Mouse (Mus musculus): Measurements from ENCODE around the gene Zfp663. TPM values are rescaled to one million over a fixed set of nuclear protein-coding genes. Genes with fewer than 3 reads are reported as not detected.

Zfp663 gene
- polyA plus RNA-seq, 1 experiment = not detected

GRCm38 (mm10) chr2:165404951-165405350 lies 36.4 kb upstream of the Zfp663 start:
- 77% methylated on average over 9 of the region's 9 CpGs for WGBS
- DNase-seq = no peak
- Histone ChIP-seq H3K4me3 (replicated peaks; ENCODE audit: insufficient read depth, low read depth, low read length) (no peak overlapping the region), H3K27ac (ENCODE audit: insufficient read depth, low read length) (no peak overlapping the region), H3K27me3 (ENCODE audit: control insufficient read depth, insufficient read depth, low read length) (no peaks in the 10 kb centered on the region), H3K4me1 (ENCODE audit: control insufficient read depth, insufficient read depth, low read length) (0 out of 2 replicates have a peak, but pooled peaks cover 2% of the 10 kb centered on the region)
- no peak for TF ChIP-seq CTCF (IDR thresholded peaks at IDR 0.05; ENCODE audit: borderline replicate concordance, insufficient read depth, low read depth, low read length)
- TF ChIP-seq POLR2A (IDR thresholded peaks at IDR 0.05; ENCODE audit: borderline replicate concordance, insufficient read depth, low read length) = no peak

GRCm38 (mm10) chr2:165398164-165398785 lies 29.7 kb upstream of the Zfp663 start:
- WGBS = 81% methylated on average over 15 of the region's 15 CpGs
- Histone ChIP-seq H3K27ac (ENCODE audit: insufficient read depth, low read length) (no peak overlapping the region), H3K4me1 (ENCODE audit: control insufficient read depth, insufficient read depth, low read length) (no peaks in the 10 kb centered on the region), H3K27me3 (ENCODE audit: control insufficient read depth, insufficient read depth, low read length) (no peaks in the 10 kb centered on the region), H3K4me3 (replicated peaks; ENCODE audit: insufficient read depth, low read depth, low read length) (no peak overlapping the region)
- no peak for DNase-seq
- TF ChIP-seq CTCF (IDR thresholded peaks at IDR 0.05; ENCODE audit: borderline replicate concordance, insufficient read depth, low read depth, low read length) (no peak), POLR2A (IDR thresholded peaks at IDR 0.05; ENCODE audit: borderline replicate concordance, insufficient read depth, low read length) (no peak)

- H3K27me3 ChIP-seq (ENCODE audit: control insufficient read depth, insufficient read depth, low read length) = no peaks in the 10 kb centered on the region
- TF ChIP-seq CTCF (IDR thresholded peaks at IDR 0.05; ENCODE audit: borderline replicate concordance, insufficient read depth, low read depth, low read length) (no peak), POLR2A (IDR thresholded peaks at IDR 0.05; ENCODE audit: borderline replicate concordance, insufficient read depth, low read length) (no peak)
- no peak overlapping the region; the same call in 1 of the 2 replicates for H3K27ac ChIP-seq (ENCODE audit: insufficient read depth, low read length)
- no peaks in the 10 kb centered on the region for H3K4me1 ChIP-seq (ENCODE audit: control insufficient read depth, insufficient read depth, low read length)
- WGBS = 30% methylated on average over 23 of the region's 23 CpGs
- H3K4me3 ChIP-seq (replicated peaks; ENCODE audit: insufficient read depth, low read depth, low read length) = no peak overlapping the region
- DNase-seq = no peak
Observed at GRCm38 (mm10) chr2:165397502-165398163, 29.1 kb upstream of the Zfp663 start.

DNA sequence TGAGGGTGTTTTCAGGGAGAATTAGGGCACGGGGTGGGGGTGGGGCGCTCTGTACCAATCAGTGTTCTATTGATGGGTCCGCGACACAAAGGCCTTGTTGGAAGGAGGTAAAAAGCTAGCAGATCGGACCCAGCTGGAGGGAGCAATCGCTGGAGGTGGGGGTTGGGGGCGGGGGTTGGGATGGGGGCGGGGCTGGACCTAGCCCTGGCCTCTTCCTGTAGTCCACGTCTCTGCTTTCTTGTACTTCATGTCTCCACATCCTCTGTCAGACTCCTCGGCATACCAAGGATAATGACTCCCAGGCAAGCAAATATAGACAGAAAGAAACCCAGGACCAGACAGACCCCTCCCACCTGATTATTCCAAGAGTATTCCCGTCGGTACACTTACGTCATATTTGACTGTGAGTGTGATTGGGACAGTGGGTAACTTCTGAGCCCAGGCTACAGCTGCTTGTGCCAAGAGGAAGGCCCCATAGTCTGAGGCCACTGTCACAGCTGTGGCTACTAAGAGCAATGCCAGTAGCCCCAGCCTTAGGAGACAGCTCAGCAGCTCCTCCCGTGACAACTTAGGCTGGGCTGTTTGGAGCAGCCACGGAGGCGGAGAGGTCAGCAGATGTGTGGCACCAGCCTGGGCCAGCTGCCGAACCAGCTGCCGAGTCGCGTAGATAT lies 28.4 kb upstream of the Zfp663 start:
- TF ChIP-seq POLR2A (IDR thresholded peaks at IDR 0.05; ENCODE audit: borderline replicate concordance, insufficient read depth, low read length) = no peak
- no peak overlapping the region for H3K27ac ChIP-seq (ENCODE audit: insufficient read depth, low read length)
- no peak overlapping the region for H3K4me3 ChIP-seq (replicated peaks; ENCODE audit: insufficient read depth, low read depth, low read length)
- no peak for DNase-seq
- no peaks in the 10 kb centered on the region for H3K27me3 ChIP-seq (ENCODE audit: control insufficient read depth, insufficient read depth, low read length)
- no peaks in the 10 kb centered on the region for H3K4me1 ChIP-seq (ENCODE audit: control insufficient read depth, insufficient read depth, low read length)
- WGBS = 57% methylated on average over 20 of the region's 20 CpGs

DNA sequence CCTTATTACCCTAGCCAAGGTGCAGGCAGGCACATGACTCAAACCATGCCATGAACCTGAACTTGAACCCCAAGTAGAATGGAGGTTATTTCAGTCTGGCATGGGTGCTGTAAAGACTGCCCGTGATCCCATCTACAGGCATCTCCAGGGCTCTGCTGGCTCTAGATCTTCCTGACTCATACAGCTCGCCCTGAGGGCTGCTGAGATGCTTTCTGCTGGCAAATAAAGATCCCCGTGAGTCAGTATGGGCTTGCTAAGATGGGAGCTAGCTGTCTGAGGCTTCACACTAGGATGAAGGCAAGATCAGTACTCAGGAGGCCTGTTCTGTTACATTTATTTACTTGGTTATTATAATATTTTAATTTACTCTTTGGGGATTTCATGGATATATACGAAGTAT lies 23.6 kb upstream of the Zfp663 start:
- no peak for TF ChIP-seq CTCF (IDR thresholded peaks at IDR 0.05; ENCODE audit: borderline replicate concordance, insufficient read depth, low read depth, low read length)
- no peak for TF ChIP-seq POLR2A (IDR thresholded peaks at IDR 0.05; ENCODE audit: borderline replicate concordance, insufficient read depth, low read length)
- no peaks in the 10 kb centered on the region for H3K27me3 ChIP-seq (ENCODE audit: control insufficient read depth, insufficient read depth, low read length)
- 84% methylated on average over 4 of the region's 4 CpGs for WGBS
- H3K27ac ChIP-seq (ENCODE audit: insufficient read depth, low read length) = no peak overlapping the region
- no peaks in the 10 kb centered on the region for H3K4me1 ChIP-seq (ENCODE audit: control insufficient read depth, insufficient read depth, low read length)
- no peak overlapping the region for H3K4me3 ChIP-seq (replicated peaks; ENCODE audit: insufficient read depth, low read depth, low read length)
- no peak for DNase-seq

DNA sequence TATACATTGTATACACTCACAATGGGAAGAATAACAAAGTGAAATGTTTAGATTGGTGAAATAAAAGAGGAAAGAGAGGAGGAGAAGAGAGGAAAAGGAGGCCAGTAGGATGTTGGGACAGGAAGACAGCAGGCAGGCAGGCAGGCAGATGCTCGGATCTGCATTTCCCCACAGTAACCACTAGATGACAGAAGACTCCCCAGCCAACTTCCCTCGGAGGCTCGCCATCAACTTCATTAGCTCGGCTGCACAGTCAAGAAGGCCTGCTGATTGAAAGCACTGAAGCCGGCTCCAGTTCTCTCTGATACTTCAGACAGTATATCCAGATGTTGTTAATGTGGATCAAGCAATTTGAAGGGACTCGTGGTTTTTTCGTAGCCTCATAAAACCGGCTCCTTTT lies 23.0 kb upstream of the Zfp663 start:
- peak; percentile 44 to 54 for DNase-seq
- Histone ChIP-seq H3K27me3 (ENCODE audit: control insufficient read depth, insufficient read depth, low read length) (no peaks in the 10 kb centered on the region), H3K4me1 (ENCODE audit: control insufficient read depth, insufficient read depth, low read length) (peaks cover 4% of the 10 kb centered on the region), H3K4me3 (replicated peaks; ENCODE audit: insufficient read depth, low read depth, low read length) (no peak overlapping the region), H3K27ac (ENCODE audit: insufficient read depth, low read length) (no peak overlapping the region)
- WGBS = 19% methylated on average over 8 of the region's 8 CpGs
- TF ChIP-seq CTCF (IDR thresholded peaks at IDR 0.05; ENCODE audit: borderline replicate concordance, insufficient read depth, low read depth, low read length) = peak; percentile 68
- TF ChIP-seq POLR2A (IDR thresholded peaks at IDR 0.05; ENCODE audit: borderline replicate concordance, insufficient read depth, low read length) = no peak

DNA sequence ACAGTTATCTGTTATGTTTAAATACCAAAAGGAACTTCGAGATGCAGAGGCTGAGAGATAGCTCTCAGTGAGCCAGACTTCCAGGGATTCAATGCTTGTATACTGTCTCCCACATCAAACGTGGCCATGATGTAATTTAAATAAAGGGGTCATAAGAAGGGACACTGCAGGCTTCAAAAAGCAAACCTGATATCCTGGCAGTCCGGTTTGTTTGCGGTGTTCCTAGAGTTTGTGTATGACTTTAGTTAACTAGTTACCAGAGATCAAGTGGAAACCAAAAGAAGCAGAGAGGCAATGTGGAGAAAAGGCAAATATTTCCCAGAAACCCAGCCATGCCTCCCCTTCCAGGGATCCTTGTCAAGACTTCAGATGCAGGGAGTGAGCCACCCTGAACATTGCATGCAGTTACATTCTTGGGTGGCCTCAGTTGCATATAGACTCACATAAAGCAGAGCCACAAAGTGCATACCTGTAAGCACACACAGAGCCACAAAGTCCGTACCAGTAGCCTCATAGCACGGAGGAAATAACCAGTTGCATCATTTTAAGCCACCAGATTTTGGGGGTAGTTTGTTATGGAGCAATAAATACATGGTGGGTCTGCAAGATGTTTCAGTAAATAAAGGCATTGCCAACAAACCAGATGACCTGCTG lies 20.9 kb upstream of the Zfp663 start:
- 85% methylated on average over 6 of the region's 6 CpGs for WGBS
- Histone ChIP-seq H3K27me3 (ENCODE audit: control insufficient read depth, insufficient read depth, low read length) (no peaks in the 10 kb centered on the region), H3K4me1 (ENCODE audit: control insufficient read depth, insufficient read depth, low read length) (peaks cover 5% of the 10 kb centered on the region), H3K4me3 (replicated peaks; ENCODE audit: insufficient read depth, low read depth, low read length) (no peak overlapping the region), H3K27ac (ENCODE audit: insufficient read depth, low read length) (no peak overlapping the region)
- DNase-seq = no peak
- no peak for TF ChIP-seq POLR2A (IDR thresholded peaks at IDR 0.05; ENCODE audit: borderline replicate concordance, insufficient read depth, low read length)
- TF ChIP-seq CTCF (IDR thresholded peaks at IDR 0.05; ENCODE audit: borderline replicate concordance, insufficient read depth, low read depth, low read length) = no peak
